Mouse (Mus musculus) embryonic facial prominence, embryonic 13.5 days (tissue): ENCODE results near the gene Tigd4. TPM values are rescaled to one million over a fixed set of nuclear protein-coding genes. Genes with fewer than 3 reads are reported as not detected.

Experiments used
- ATAC-seq: fragments of 200-750 bp; cut with Nextera tagmentation; 2 replicates; pipeline ENCODE4 v1.8.0; 2017; ENCODE audit warnings: low read depth; ENCODE audit not compliant: insufficient number of reproducible peaks, insufficient read depth, low FRiP score, low TSS enrichment
- H3K27ac ChIP-seq: fragments of 300-500 bp; sonication (generic); 2 replicates; pipeline ENCODE4 v1.5.1; 2015; ENCODE audit warnings: moderate library complexity, mild to moderate bottlenecking, inconsistent platforms
- H3K27me3 ChIP-seq: fragments of 300-500 bp; sonication (generic); 2 replicates; pipeline ENCODE4 v1.6.1; 2015; ENCODE audit warnings: mild to moderate bottlenecking, inconsistent platforms
- H3K36me3 ChIP-seq: fragments of 300-500 bp; sonication (generic); 2 replicates; pipeline ENCODE4 v1.6.1; 2015; ENCODE audit warnings: mild to moderate bottlenecking, inconsistent platforms
- H3K4me1 ChIP-seq: fragments of 300-500 bp; sonication (generic); 2 replicates; pipeline ENCODE4 v1.6.1; 2015; ENCODE audit warnings: inconsistent platforms
- H3K4me2 ChIP-seq: fragments of 300-500 bp; sonication (generic); 2 replicates; pipeline ENCODE4 v1.6.1; 2015; ENCODE audit warnings: moderate library complexity, mild to moderate bottlenecking, inconsistent platforms
- H3K4me3 ChIP-seq: fragments of 300-500 bp; sonication (generic); 2 replicates; pipeline ENCODE4 v1.5.1; 2015; ENCODE audit warnings: mild to moderate bottlenecking, inconsistent platforms
- H3K9ac ChIP-seq: fragments of 300-500 bp; sonication (generic); 2 replicates; pipeline ENCODE4 v1.6.1; 2015; ENCODE audit warnings: mild to moderate bottlenecking, inconsistent platforms
- H3K9me3 ChIP-seq: fragments of 300-500 bp; sonication (generic); 2 replicates; pipeline ENCODE4 v1.6.1; 2016; ENCODE audit warnings: inconsistent platforms
- WGBS: fragments of 180-500 bp; shearing (Covaris S2); methylation state at CpG from one replicate; pipeline ENCODE4 v1.1.7; 2015; ENCODE audit warnings: mixed read lengths; 5-methylcytosine and 5-hydroxymethylcytosine counted together
- polyA plus RNA-seq: library from polyadenylated mRNA; unstranded; fragments of >200 nt; fragmentation: Nextera tagmentation; extraction: Ambion mirVana; gene quantifications from 2 replicates; pipeline ENCODE4 v1.2.1, GENCODE M21; 2015

Tigd4 gene
- polyA plus RNA-seq, 1 experiment from 2014 or later: 0.27 TPM

DNA sequence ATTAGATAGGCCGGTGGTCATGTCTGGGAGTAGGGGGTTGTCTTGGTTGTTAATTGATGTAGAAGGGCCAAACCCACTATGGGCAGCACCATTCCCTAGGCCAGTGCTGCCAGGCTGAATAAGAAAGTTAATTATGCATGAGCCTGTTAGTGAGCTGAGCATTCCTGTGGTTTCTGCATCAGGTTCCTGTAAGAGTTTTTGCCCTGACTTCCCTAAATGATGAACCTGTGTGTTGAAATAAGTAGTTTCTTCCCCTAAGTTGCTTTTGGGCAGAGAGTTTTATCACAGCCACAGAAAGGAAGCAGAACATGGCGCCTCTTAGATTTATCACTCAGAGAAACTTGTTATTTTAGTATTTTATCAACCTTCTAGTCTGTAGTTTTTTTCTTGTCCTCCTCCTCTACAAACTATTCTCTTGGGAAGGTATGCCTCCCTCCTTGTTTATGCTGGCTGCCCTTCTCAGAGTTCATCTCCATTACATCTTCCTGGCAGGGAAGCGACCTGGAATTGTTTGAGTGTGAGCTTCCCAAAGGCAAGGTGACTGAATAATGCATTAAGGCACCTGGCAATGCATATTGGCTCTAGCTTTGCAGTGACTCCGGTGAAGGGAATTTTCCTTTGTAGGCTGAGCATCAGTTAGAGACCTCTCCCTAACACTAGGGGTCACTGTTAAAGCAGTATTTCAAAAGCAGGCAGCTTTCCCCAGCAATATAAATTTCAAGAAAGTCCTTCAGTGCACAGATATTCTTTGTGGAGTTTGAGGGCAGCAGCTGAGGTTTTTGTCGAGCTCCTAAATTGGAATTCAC, 21.9 kb downstream of the Tigd4 start:
- Histone ChIP-seq H3K36me3 (no peaks in the 10 kb centered on the region), H3K4me1 (no peaks in the 10 kb centered on the region), H3K9ac (no peak overlapping the region), H3K9me3 (no peaks in the 10 kb centered on the region), H3K27ac (no peak overlapping the region), H3K4me2 (no peak overlapping the region), H3K27me3 (no peaks in the 10 kb centered on the region), H3K4me3 (no peak overlapping the region)
- no peak for ATAC-seq
- WGBS: 25% methylated on average over 5 of the region's 5 CpGs

DNA sequence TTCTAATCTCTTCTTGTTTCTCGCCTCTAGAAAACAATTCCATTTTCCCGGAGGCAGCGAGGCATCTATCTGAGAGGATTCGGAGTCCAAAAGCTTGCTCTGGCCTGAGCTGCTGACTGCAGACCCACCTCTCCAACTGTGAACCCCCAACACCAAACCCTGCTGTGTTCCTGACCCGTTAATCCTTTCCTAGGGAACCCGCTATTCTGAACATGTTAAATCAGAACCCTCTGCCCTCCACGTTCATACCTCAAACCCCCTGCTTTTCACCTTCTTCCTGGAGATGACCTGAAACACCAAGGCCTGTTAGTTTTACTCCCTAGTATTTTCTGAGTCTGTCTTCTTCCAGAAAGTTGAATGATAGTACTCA, 22.5 kb downstream of the Tigd4 start:
- Histone ChIP-seq H3K9ac (no peak overlapping the region), H3K27ac (no peak overlapping the region), H3K4me1 (no peaks in the 10 kb centered on the region), H3K4me3 (no peak overlapping the region), H3K4me2 (no peak overlapping the region), H3K27me3 (no peaks in the 10 kb centered on the region), H3K9me3 (no peaks in the 10 kb centered on the region), H3K36me3 (no peaks in the 10 kb centered on the region)
- 36% methylated on average over 7 of the region's 7 CpGs for WGBS
- no peak for ATAC-seq

DNA sequence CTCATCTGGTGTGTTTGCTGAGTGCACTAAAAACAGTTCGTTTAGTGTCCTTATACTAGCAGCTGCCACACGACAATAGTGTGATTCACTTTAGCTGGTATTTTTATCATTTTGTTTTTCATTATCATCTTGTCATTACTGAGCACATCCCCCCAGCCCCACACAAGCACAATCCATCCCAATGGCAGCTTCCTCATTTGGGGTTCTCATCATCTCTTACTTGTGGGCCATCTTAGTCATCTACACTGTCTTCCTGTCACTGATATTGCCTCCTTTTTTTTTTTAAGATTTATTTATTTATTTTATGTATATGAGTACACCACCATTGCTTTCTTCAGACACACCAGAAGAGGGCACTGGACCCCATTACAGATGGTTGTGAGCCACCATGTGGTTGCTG, 25.3 kb downstream of the Tigd4 start:
- Histone ChIP-seq H3K4me3 (no peak overlapping the region), H3K4me1 (no peaks in the 10 kb centered on the region), H3K9me3 (no peaks in the 10 kb centered on the region), H3K27me3 (no peaks in the 10 kb centered on the region), H3K27ac (no peak overlapping the region), H3K36me3 (no peaks in the 10 kb centered on the region), H3K4me2 (no peak overlapping the region), H3K9ac (no peak overlapping the region)
- 91% methylated on average over 2 of the region's 2 CpGs for WGBS
- ATAC-seq: no peak

DNA sequence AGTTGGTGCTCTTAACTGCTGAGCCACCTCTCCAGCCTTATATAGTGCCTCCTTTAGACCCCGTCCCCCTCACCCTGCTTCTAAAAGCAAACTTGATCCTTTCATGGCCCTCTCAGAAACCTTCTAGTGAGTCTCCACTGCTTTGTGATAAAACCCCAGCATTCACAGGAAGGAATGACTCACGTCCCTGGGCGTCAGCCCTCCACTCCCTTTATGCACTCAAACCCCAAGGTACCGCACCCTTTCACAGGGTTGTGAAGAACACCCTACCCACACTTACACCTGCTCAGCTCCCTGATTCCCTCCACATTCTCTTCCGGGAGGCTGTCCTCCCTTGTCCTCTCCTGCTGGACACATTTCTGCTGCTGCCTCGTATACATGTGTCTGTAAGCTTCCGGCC, 25.7 kb downstream of the Tigd4 start:
- no peaks in the 10 kb centered on the region for H3K4me1 ChIP-seq
- no peak overlapping the region for H3K4me3 ChIP-seq
- no peak overlapping the region for H3K9ac ChIP-seq
- no peaks in the 10 kb centered on the region for H3K36me3 ChIP-seq
- H3K27ac ChIP-seq: no peak overlapping the region
- H3K9me3 ChIP-seq: no peaks in the 10 kb centered on the region
- H3K27me3 ChIP-seq: no peaks in the 10 kb centered on the region
- WGBS: 92% methylated on average over 7 of the region's 7 CpGs
- H3K4me2 ChIP-seq: no peak overlapping the region
- ATAC-seq: no peak

DNA sequence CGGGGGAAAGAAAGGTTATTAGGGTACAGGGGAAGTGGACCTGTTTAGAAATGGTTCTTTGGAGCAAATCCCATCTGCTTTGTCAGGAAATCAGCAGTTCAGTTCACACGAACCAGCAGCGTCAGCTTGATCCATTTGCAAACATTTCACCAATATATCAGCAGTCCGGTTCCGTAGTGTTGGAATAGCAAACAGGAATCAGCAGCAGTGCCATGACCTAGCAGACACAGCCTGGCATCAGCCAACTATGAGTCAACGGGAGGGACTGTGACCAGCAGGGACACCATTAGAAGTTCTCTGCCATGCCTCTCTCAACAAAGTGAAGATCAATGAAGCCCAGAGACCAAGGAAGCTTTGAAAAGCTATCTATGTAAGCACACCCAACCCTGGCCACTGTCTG, 26.4 kb downstream of the Tigd4 start:
- Histone ChIP-seq H3K4me3 (no peak overlapping the region), H3K4me1 (no peaks in the 10 kb centered on the region), H3K36me3 (no peaks in the 10 kb centered on the region), H3K27ac (no peak overlapping the region), H3K27me3 (no peaks in the 10 kb centered on the region), H3K9ac (no peak overlapping the region), H3K4me2 (no peak overlapping the region), H3K9me3 (no peaks in the 10 kb centered on the region)
- no peak for ATAC-seq
- 95% methylated on average over 6 of the region's 6 CpGs for WGBS

DNA sequence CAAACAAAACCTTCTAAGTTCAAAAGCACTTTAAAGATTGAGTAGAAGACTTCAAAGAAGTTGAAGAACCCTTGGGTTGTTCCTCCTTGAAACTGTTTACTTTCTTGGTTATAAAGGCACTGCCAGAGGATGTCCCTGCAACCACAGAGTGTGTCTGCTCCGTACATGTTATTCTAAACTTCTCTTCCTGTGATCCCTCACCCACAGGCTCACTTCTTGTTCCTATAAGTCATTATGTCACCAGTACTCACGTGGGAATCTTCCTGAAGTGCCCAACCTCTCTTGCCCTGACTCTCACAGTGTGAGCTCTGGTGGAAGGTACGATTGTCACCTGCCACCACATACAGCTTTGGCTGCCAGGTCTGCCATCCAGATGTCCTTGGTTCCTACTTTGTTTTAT, 28.7 kb downstream of the Tigd4 start:
- Histone ChIP-seq H3K27ac (no peak overlapping the region), H3K9me3 (no peaks in the 10 kb centered on the region), H3K36me3 (no peaks in the 10 kb centered on the region), H3K4me2 (no peak overlapping the region), H3K4me1 (peaks cover 7% of the 10 kb centered on the region), H3K9ac (no peak overlapping the region), H3K4me3 (no peak overlapping the region), H3K27me3 (no peaks in the 10 kb centered on the region)
- no peak for ATAC-seq
- WGBS: 59% methylated on average over 3 of the region's 3 CpGs

DNA sequence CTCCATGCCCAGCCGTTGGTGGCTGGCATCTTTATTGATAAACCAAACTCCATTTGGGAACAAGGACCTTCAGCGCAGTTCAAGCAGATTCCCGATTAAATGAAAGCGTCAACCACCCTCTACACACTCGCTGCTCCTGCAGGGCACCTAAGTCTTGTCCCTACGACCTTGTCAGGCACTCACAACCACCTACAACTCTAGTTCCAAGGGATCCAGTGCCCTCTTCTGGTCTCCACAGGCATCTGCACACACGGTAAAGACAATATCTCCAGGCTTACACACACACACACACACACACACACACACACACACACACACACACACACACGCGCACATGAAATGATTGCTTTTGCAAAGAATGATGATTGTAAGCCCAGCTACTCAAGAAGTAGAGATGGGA, 38.2 kb downstream of the Tigd4 start:
- no peak overlapping the region for H3K27ac ChIP-seq
- no peaks in the 10 kb centered on the region for H3K36me3 ChIP-seq
- no peak for ATAC-seq
- no peaks in the 10 kb centered on the region for H3K27me3 ChIP-seq
- 96% methylated on average over 9 of the region's 9 CpGs for WGBS
- no peak overlapping the region for H3K4me2 ChIP-seq
- H3K4me3 ChIP-seq: no peak overlapping the region
- H3K9me3 ChIP-seq: no peaks in the 10 kb centered on the region
- no peak overlapping the region for H3K9ac ChIP-seq
- H3K4me1 ChIP-seq: no peaks in the 10 kb centered on the region

DNA sequence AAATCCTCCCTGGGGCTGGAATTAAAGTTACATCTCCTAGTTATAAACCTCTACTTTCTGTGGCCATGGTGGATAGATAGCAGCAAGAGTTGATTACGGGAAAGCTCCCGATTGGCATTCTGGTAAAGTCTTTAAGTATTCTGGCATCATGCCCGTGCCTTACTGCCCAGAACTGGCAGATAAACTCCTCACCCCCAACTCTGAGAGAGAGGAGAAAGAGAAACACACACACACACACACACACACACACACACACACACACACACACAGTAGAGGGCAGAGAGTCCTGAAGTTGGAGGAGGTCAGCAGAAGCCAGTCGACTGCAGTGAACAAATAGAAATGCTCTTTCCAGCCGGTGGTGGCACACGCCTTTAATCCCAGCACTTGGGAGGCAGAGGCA, 43.7 kb downstream of the Tigd4 start:
- no peak overlapping the region for H3K4me2 ChIP-seq
- no peaks in the 10 kb centered on the region for H3K9me3 ChIP-seq
- 88% methylated on average over 6 of the region's 6 CpGs for whole genome bisulfite sequencing
- no peaks in the 10 kb centered on the region for H3K27me3 ChIP-seq
- H3K9ac ChIP-seq: no peak overlapping the region
- H3K27ac ChIP-seq: no peak overlapping the region
- ATAC-seq: no peak
- peaks cover 6% of the 10 kb centered on the region for H3K4me1 ChIP-seq
- no peak overlapping the region for H3K4me3 ChIP-seq
- no peaks in the 10 kb centered on the region for H3K36me3 ChIP-seq

DNA sequence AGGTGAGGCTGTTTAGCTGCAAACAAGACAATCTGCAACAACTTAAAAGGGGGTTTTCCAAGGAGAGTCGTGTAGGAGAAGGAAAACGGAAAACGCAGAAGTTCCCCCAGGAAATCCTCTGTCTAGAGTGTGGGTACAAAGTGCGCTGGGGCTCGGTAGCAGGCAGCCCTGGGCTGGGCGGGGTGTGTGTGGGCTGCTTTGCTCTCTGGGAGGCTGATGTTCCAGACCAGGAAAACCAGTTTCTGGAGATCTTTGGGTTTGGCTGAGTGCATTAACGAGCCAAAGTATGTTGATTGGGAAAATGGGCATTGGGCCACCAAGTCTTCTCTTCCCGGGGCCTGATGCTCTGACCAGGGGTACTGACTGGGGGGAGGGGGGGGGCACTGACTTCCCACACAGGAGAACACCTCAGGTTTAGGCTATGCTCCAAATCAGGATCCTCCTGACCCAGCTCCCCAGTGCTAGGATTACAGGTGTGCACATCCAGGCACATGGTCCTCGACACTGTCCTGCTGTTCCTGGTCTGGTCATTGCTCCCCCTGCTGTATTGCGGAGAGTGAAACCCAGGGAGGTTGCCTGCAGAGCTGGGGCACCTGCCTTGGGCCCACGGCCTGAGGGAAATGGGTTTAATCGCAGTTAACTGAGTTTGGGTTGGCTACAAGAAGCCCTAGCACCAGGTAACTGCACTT, 44.7 kb downstream of the Tigd4 start:
- no peak overlapping the region for H3K4me2 ChIP-seq
- H3K9me3 ChIP-seq: no peaks in the 10 kb centered on the region
- no peak overlapping the region for H3K9ac ChIP-seq
- no peak overlapping the region for H3K4me3 ChIP-seq
- no peaks in the 10 kb centered on the region for H3K36me3 ChIP-seq
- H3K27ac ChIP-seq: no peak overlapping the region
- 46% methylated on average over 12 of the region's 12 CpGs for WGBS
- peak; percentile 52 for ATAC-seq
- H3K4me1 ChIP-seq: peaks cover 6% of the 10 kb centered on the region
- H3K27me3 ChIP-seq: no peaks in the 10 kb centered on the region

DNA sequence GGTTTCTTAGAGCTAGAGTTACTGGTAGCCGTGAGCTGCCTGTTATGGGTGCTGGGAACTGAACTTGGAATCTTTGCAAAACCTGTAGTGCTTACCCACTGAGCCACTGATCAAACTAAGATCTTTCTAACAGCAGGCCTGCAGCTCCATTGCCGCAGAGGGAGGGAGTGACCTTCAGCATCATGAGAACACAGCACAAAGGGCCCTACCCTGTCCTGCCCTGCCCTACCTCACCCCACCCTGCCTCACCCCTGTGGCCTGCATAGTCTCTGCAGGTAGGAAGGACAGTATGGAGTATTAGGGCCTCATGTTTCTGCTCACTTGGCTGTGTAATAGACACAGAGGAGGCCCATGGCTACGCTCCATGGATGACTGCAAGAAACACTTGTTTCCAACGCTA, 45.5 kb downstream of the Tigd4 start:
- 70% methylated on average over 4 of the region's 4 CpGs for WGBS
- Histone ChIP-seq H3K9ac (no peak overlapping the region), H3K4me1 (peaks cover 6% of the 10 kb centered on the region), H3K36me3 (no peaks in the 10 kb centered on the region), H3K9me3 (no peaks in the 10 kb centered on the region), H3K27ac (no peak overlapping the region), H3K27me3 (no peaks in the 10 kb centered on the region), H3K4me3 (no peak overlapping the region), H3K4me2 (no peak overlapping the region)
- ATAC-seq: no peak

DNA sequence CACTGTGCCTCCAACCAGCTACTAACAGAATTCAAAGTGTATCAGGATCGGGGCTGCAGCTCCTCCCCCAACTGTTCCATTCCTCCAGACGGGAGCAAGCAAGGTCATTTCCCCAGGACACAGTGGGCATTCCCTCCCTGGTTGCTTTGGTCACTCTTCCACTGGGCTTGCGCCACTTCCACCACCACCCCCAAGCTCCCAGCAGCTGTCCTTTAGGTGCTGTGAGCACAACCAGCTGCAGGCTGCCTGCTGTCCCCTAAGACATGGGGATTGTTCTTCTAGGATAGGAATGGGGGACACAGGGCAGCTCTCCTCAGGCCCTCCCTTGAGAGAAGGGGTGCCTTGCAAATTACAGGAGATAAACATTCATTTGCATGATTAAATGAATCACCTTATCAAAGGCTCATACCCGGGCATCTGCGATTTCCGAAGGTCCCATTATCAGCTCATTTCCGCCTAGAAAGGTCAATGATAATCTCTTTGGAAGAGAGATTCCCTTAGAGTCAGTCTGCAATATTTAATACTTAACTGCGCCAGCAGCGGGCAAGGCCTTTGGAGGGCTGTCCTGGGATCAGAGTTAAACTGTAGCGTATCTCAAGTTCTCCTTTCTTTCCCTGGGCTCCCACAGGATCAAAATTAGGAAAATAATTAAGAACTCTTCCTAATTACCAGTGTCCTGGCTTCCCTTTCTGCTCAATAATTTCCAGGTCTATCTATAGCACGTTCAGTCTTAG, 46.6 kb downstream of the Tigd4 start:
- Histone ChIP-seq H3K27ac (no peak overlapping the region), H3K27me3 (no peaks in the 10 kb centered on the region), H3K36me3 (no peaks in the 10 kb centered on the region), H3K4me3 (no peak overlapping the region), H3K9ac (no peak overlapping the region), H3K9me3 (no peaks in the 10 kb centered on the region), H3K4me2 (no peak overlapping the region), H3K4me1 (peaks cover 6% of the 10 kb centered on the region)
- 50% methylated on average over 11 of the region's 11 CpGs for WGBS
- ATAC-seq: no peak

DNA sequence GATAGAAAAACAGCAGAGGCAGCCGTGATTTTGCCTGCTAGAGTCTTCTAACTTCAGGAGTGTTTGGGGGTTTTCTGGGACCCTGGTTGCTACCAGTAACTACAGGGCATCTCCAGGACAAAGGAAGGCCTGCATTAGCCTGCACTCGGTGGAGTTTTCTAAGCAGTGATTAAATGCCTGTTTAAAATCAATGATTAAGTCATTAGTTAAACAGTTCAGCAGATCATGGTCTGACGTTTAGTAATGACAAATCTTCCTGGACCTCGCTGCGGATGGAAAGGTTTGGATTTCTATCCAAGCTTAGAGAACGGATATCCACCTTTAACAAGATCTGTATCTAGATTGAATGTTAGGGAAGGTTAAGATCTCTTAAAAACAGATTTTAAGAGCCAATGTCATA, 47.2 kb downstream of the Tigd4 start:
- no peak for ATAC-seq
- WGBS: 54% methylated on average over 6 of the region's 6 CpGs
- no peaks in the 10 kb centered on the region for H3K9me3 ChIP-seq

More for the DNA sequence above, 47.2 kb downstream of the Tigd4 start:
- no peak overlapping the region for H3K27ac ChIP-seq
- no peak overlapping the region for H3K4me3 ChIP-seq
- no peak overlapping the region for H3K9ac ChIP-seq
- no peak overlapping the region for H3K4me2 ChIP-seq
- H3K27me3 ChIP-seq: no peaks in the 10 kb centered on the region
- no peaks in the 10 kb centered on the region for H3K36me3 ChIP-seq
- peaks cover 6% of the 10 kb centered on the region for H3K4me1 ChIP-seq
